Mouse (Mus musculus) ES-Bruce4 (cell line): ENCODE measurements around the gene Tmem132d.

Experiments
- CTCF ChIP-seq: IDR thresholded peaks from one replicate; pipeline ENCODE4 v1.8.1; 2011; ENCODE audit warnings: low read depth, low read length
- EP300 ChIP-seq: IDR thresholded peaks from 2 replicates; pipeline ENCODE4 v1.6.1; 2011; ENCODE audit warnings: low read depth, low read length; ENCODE audit not compliant: insufficient read depth
- POLR2A ChIP-seq: IDR thresholded peaks from one replicate; pipeline ENCODE4 v1.8.1; 2011; ENCODE audit warnings: low read length; ENCODE audit not compliant: insufficient read depth

GRCm38 (mm10) chr5:127806850-127807249, 626.0 kb downstream of the Tmem132d start:
- no peak for TF ChIP-seq EP300
- no peak for TF ChIP-seq POLR2A
- TF ChIP-seq CTCF = no peak
